Mouse (Mus musculus) ES-E14 (cell line): ENCODE measurements around the gene Gxylt2. TPM values are rescaled to one million over a fixed set of nuclear protein-coding genes. Genes with fewer than 3 reads are reported as not detected.
A peak's percentile ranks its signal among the peaks of the same experiment; 100 is the strongest.

Experiments used
- DNase-seq: peaks from one replicate; pipeline ENCODE4 v3.0.0-alpha.2; 2013; ENCODE audit warnings: low read depth, low spot score
- H3K27ac ChIP-seq: 2 replicates; pipeline ENCODE4 v1.5.1; 2012; ENCODE audit warnings: low read depth, mild to moderate bottlenecking, low read length, moderate library complexity, mixed read lengths; ENCODE audit not compliant: poor library complexity, insufficient read depth, severe bottlenecking
- H3K36me3 ChIP-seq: 2 replicates; pipeline ENCODE4 v1.6.1; 2012; ENCODE audit warnings: mild to moderate bottlenecking, low read length, moderate library complexity, mixed read lengths; ENCODE audit not compliant: control insufficient read depth, poor library complexity, insufficient read depth, severe bottlenecking
- H3K4me1 ChIP-seq, 2 experiments: fragments of 150-350 bp in 1 of 2; sonication (generic) in 1 of 2; 2 replicates each; pipeline ENCODE4 v1.6.1; 2012; ENCODE audit warnings: low read length in 2 of 2, mild to moderate bottlenecking in 1 of 2, mixed read lengths in 1 of 2; ENCODE audit not compliant: control insufficient read depth in 2 of 2, insufficient read depth in 2 of 2, poor library complexity in 1 of 2
- H3K4me3 ChIP-seq, 2 experiments: fragments of 150-350 bp in 1 of 2; sonication (generic) in 1 of 2; 2 replicates each; pipeline ENCODE4 v1.5.1; 2012; ENCODE audit warnings: low read length in 2 of 2, low read depth in 1 of 2, mild to moderate bottlenecking in 1 of 2, mixed read lengths in 1 of 2; ENCODE audit not compliant: insufficient read depth in 1 of 2, poor library complexity in 1 of 2, severe bottlenecking in 1 of 2
- H3K9ac ChIP-seq: 2 replicates; pipeline ENCODE4 v1.6.1; 2012; ENCODE audit warnings: low read depth, mild to moderate bottlenecking, low read length, mixed read lengths; ENCODE audit not compliant: poor library complexity, insufficient read depth, severe bottlenecking
- H3K9me3 ChIP-seq: fragments of 150-350 bp; sonication (generic); 2 replicates; pipeline ENCODE4 v1.6.1; 2012; ENCODE audit warnings: low read depth, mild to moderate bottlenecking, low read length; ENCODE audit not compliant: control insufficient read depth, insufficient read depth
- CHD2 ChIP-seq: IDR thresholded peaks from 2 replicates; pipeline ENCODE4 v1.6.1; 2014; ENCODE audit warnings: mild to moderate bottlenecking, low read depth, low read length, inconsistent platforms
- HCFC1 ChIP-seq: IDR thresholded peaks from 2 replicates; pipeline ENCODE4 v1.6.1; 2012; ENCODE audit warnings: low read length, inconsistent platforms, borderline replicate concordance; ENCODE audit not compliant: insufficient read depth
- MAFK ChIP-seq: IDR thresholded peaks from 2 replicates; pipeline ENCODE4 v1.6.1; 2014; ENCODE audit warnings: mild to moderate bottlenecking, low read depth, low read length, inconsistent platforms; ENCODE audit not compliant: insufficient read depth
- ZC3H11A ChIP-seq: IDR thresholded peaks from 2 replicates; pipeline ENCODE4 v1.6.1; 2012; ENCODE audit warnings: low read depth, mild to moderate bottlenecking, inconsistent platforms, low read length, borderline replicate concordance
- ZNF384 ChIP-seq: IDR thresholded peaks from 2 replicates; pipeline ENCODE4 v1.6.1; 2012; ENCODE audit warnings: low read depth, low read length, inconsistent platforms
- in situ Hi-C, 2 experiments: fragments of 600-800 bp; cut with MboI; formaldehyde crosslinking; loops; one replicate each; pipeline ENCODE4 v1.15.1; 2025; ENCODE audit warnings: low sequenced_read_pairs in 2 of 2, inconsistent platforms in 1 of 2; ENCODE audit not compliant: unreplicated experiment in 2 of 2
- total RNA-seq: library from RNA; depleted of rRNA; stranded (reverse); fragments of 300-350 nt; gene quantifications from 2 replicates; pipeline ENCODE4 v1.2.3, GENCODE M21; 2012

The Gxylt2 gene
- total RNA-seq, 1 experiment = 1.3 TPM

DNA sequence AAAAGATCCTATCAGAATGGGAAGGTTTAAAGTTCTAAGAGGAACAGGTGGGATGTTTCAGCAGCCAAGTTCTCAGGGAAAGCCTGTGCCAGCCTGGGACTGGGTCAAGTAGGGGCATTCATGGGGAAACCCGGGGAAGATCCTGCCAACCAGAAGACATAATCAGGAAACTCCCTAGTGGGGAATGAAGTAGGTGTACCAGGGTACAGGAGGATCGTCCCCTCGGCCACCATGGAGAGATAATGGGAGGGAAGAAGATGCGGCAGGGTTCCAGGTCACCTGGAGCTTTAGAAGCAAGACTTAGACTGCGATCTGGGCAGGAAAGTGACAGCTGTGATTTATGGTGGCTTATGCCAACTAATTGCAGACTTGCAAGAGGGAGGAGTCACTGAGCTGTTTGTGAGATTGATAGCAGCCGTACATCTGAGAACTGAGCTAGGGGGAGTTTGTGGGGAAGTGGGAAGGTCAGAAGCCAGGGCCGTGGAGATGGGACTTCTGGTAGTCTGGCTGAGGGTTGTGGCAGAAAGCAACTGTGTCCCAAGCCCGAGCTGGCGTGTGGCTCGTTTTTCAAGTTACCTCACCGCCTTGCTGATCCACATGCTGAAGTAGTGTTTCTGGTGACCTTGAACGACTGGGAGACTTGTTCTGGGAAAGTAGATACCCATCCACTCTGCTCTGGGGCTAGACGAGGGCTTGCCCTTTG, 98.0 kb downstream of the Gxylt2 start:
- H3K9me3 ChIP-seq = no peaks in the 10 kb centered on the region
- DNase-seq = no peak
- H3K4me1 ChIP-seq = peaks cover 3 to 5% of the 10 kb centered on the region in 2 experiments; a peak in 3 of 4 replicates
- TF ChIP-seq HCFC1 (no peak), ZC3H11A (no peak), ZNF384 (no peak), CHD2 (no peak), MAFK (no peak)
- in situ Hi-C loops = no loop called here
- H3K27ac ChIP-seq = no peak overlapping the region
- no peak overlapping the region for H3K9ac ChIP-seq
- no peak overlapping the region for H3K4me3 ChIP-seq
- no peaks in the 10 kb centered on the region for H3K36me3 ChIP-seq

DNA sequence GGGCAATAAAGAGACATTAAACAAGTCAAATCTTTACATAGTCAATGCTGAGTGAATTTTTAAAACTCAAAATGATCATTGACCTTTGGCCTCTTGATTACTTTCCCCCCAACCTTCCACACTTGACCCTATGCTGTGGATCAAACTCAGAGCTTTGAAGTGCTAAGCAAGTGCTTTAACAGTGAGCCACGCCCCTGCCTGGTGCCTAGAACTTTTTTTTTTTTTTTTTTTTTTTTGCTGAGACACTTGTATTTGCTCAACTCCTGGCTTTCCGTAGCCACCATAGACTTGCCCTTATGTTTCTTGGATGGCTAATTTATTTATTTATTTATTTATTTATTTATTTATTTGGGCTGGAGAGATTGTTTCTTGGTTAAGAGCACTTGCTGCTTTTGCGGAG, 98.7 kb downstream of the Gxylt2 start:
- no peaks in the 10 kb centered on the region for H3K36me3 ChIP-seq
- peaks cover 3 to 5% of the 10 kb centered on the region in 2 experiments; a peak in 3 of 4 replicates for H3K4me1 ChIP-seq
- H3K9me3 ChIP-seq = no peaks in the 10 kb centered on the region
- in situ Hi-C loops = no loop called here
- no peak overlapping the region for H3K4me3 ChIP-seq
- no peak overlapping the region for H3K9ac ChIP-seq
- TF ChIP-seq ZNF384 = peak; percentile 94
- no peak for TF ChIP-seq HCFC1
- no peak overlapping the region for H3K27ac ChIP-seq
- DNase-seq = peak; percentile 33

DNA sequence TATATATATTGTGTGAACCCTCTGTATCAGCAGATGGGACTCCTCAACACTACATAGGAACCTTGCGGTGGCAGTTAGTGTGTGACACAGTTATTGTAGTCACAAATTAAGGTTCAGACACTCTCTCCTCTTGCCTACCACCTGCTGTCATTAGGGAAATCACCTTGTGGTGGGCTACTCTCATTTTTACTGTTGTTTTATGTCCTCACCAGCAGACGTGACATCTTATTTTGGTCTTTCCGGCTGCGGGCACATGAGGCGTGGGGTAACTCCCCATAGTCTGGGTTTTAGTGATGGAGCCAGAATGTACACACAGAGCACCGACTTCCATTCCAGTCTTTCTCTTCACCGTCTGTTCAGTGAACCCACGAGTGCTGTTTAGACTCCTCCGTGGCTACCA, 102.7 kb downstream of the Gxylt2 start:
- in situ Hi-C loops = no loop called here
- Histone ChIP-seq H3K36me3 (no peaks in the 10 kb centered on the region), H3K4me1 (peaks cover 3 to 5% of the 10 kb centered on the region in 2 experiments; a peak in 3 of 4 replicates), H3K9ac (no peak overlapping the region), H3K9me3 (no peaks in the 10 kb centered on the region), H3K4me3 (no peak overlapping the region), H3K27ac (no peak overlapping the region)
- TF ChIP-seq CHD2 (no peak), ZNF384 (no peak), ZC3H11A (no peak), HCFC1 (no peak), MAFK (no peak)
- no peak for DNase-seq

DNA sequence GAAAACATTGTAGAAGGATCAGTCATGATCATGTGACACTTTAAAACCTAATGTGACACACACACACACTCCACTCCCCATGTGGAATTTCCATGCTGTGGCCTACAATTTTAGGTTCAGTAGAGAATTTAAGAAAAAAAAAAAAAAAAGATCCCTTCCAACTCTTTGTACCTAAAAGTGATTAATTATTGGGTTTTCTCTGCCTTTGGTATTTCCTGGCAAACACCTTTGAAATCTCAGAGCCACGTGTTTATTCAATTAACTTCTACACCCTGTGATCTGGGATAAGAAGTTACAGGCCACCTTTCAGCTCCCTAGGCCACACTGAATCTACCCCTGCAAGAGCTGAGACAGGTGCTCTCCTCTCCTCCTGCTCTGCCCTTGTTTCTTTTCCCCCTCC, 103.2 kb downstream of the Gxylt2 start:
- Histone ChIP-seq H3K4me3 (no peak overlapping the region), H3K4me1 (peaks cover 2 to 3% of the 10 kb centered on the region in 2 experiments; a peak in 3 of 4 replicates), H3K9ac (no peak overlapping the region), H3K27ac (no peak overlapping the region), H3K36me3 (no peaks in the 10 kb centered on the region), H3K9me3 (no peaks in the 10 kb centered on the region)
- DNase-seq = no peak
- in situ Hi-C loops = no loop called here
- TF ChIP-seq ZC3H11A (no peak), CHD2 (no peak), MAFK (no peak), ZNF384 (no peak)

DNA sequence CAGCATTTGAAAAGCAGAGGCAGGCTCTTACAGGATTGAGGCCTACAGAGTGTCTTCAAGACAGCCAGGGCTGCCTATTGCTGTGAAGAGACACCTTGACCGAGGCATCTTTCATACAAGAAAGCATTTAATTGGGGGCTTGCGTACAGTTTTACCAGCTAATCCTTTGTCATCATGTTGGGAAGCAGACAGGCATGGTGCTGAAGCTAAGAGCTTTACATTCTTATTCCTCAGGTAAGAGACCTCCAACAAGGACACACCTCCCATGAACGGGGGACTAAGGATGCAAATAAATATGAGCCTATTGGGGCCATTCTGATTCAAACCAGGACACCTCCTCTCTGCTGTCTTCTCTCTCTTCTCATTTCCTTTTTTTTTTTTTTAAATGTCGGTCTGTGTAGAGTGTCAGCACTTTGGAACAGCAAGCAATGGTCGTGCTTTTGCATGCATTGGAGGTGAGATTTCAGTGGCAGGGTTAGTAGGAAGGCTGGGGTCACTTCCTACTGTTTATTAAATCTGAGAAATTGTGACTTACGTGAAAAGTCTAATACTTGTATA, 103.8 kb downstream of the Gxylt2 start:
- DNase-seq = no peak
- in situ Hi-C loops = no loop called here
- H3K27ac ChIP-seq = no peak overlapping the region
- H3K36me3 ChIP-seq = no peaks in the 10 kb centered on the region
- no peaks in the 10 kb centered on the region for H3K4me1 ChIP-seq
- no peak overlapping the region for H3K9ac ChIP-seq
- no peaks in the 10 kb centered on the region for H3K9me3 ChIP-seq
- TF ChIP-seq CHD2 (no peak), ZNF384 (no peak), HCFC1 (no peak), ZC3H11A (no peak), MAFK (no peak)
- H3K4me3 ChIP-seq = no peak overlapping the region
